Mouse (Mus musculus) liver, adult 2 months (tissue): ENCODE measurements at regions not wholly inside any gene's neighbourhood (a gene's known extent, or its start where the extent isn't known, plus 50 kb on each side); places are given as distances from the start of the nearest gene placed in this dataset.

Experiments
- DNase-seq: peaks from one replicate; pipeline ENCODE4 v3.0.0-alpha.2; 2011; ENCODE audit warnings: low read depth, low spot score; ENCODE audit errors: extremely low read depth
- H3K27ac ChIP-seq: fragments of 200-500 bp; replicated peaks from 2 replicates; pipeline ENCODE4 v1.5.1; 2012; ENCODE audit warnings: low read depth, mild to moderate bottlenecking, control low read depth, inconsistent platforms, low read length; ENCODE audit not compliant: insufficient read depth
- H3K27me3 ChIP-seq: fragments of 200-500 bp; 2 replicates; pipeline ENCODE4 v1.6.1; 2012; ENCODE audit warnings: mild to moderate bottlenecking, moderate library complexity, low read length, inconsistent platforms; ENCODE audit not compliant: control insufficient read depth, insufficient read depth
- H3K36me3 ChIP-seq: fragments of 200-500 bp; 2 replicates; pipeline ENCODE4 v1.6.1; 2012; ENCODE audit warnings: low read length, inconsistent platforms; ENCODE audit not compliant: control insufficient read depth, insufficient read depth
- H3K4me1 ChIP-seq: fragments of 200-500 bp; 2 replicates; pipeline ENCODE4 v1.6.1; 2011; ENCODE audit warnings: low read length; ENCODE audit not compliant: control insufficient read depth, insufficient read depth
- H3K4me3 ChIP-seq: fragments of 200-500 bp; 2 replicates; pipeline ENCODE4 v1.5.1; 2011; ENCODE audit warnings: low read depth, mild to moderate bottlenecking, control low read depth, low read length, moderate library complexity; ENCODE audit not compliant: insufficient read depth
- H3K79me2 ChIP-seq: fragments of 200-500 bp; 2 replicates; pipeline ENCODE4 v1.6.1; 2012; ENCODE audit warnings: inconsistent platforms, mild to moderate bottlenecking, low read length, moderate library complexity; ENCODE audit not compliant: control insufficient read depth, insufficient read depth
- H3K9ac ChIP-seq: fragments of 200-500 bp; 2 replicates; pipeline ENCODE4 v1.6.1; 2012; ENCODE audit warnings: low read depth, mild to moderate bottlenecking, control low read depth, inconsistent platforms, low read length
- CTCF ChIP-seq: fragments of 200-500 bp; IDR thresholded peaks from 2 replicates; pipeline ENCODE4 v1.5.1; 2011; ENCODE audit warnings: low read depth, low read length, control low read depth
- POLR2A ChIP-seq: fragments of 200-500 bp; IDR thresholded peaks from 2 replicates; pipeline ENCODE4 v1.6.1; 2011; ENCODE audit warnings: low read length, control low read depth; ENCODE audit not compliant: insufficient read depth; ENCODE audit errors: extremely low read depth
- WGBS: fragments of 180-500 bp; shearing (Covaris S2); methylation state at CpG from one replicate; pipeline ENCODE4 v1.1.7; 2018; 5-methylcytosine and 5-hydroxymethylcytosine counted together

DNA sequence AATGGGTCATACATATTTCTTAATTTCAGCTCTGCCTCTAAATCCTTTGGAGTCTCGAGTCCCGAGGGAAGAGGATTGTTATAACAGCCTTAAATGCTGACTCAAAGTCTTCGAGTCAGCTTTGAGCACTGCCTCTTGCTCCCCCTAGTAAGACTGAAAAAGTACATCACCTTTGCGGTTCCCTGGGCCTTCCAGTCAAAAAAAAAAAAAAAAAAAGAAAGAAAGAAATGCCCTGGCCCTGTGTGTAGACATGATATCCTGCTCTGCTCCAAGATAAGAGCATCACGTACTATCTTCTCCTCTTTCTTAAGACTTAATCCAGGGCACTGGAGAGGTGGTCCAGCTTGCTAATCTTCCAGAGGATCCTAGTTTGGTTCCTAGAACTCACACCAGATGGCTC is 145.7 kb upstream of the Jarid2 start:
- 86% methylated on average over 5 of the region's 5 CpGs for WGBS
- TF ChIP-seq POLR2A (no peak), CTCF (no peak)
- Histone ChIP-seq H3K27me3 (no peaks in the 10 kb centered on the region), H3K9ac (no peak overlapping the region), H3K4me1 (no peaks in the 10 kb centered on the region), H3K4me3 (no peak overlapping the region), H3K79me2 (no peaks in the 10 kb centered on the region), H3K27ac (no peak overlapping the region), H3K36me3 (no peaks in the 10 kb centered on the region)
- DNase-seq, result no peak

DNA sequence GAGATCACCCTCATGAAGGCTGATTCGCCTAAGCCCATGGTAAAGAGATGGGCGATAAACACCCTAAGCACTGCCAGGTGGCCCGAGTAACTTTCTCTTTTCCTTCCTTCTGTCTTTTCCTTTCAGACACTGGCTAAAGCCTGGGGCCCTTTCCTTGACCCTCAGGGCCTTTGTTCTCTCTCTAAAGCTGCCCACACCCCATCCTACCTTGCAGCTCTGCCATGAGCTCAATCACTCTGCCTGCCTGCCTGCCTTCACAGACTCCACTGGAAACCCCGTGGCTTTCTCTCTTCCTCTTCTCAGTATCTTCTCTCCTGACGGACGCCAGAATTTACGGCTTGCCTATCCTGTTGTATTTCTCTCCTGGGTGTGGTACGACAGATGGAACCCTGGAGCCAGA is 145.1 kb upstream of the Jarid2 start:
- DNase-seq, result no peak
- TF ChIP-seq CTCF, result no peak
- TF ChIP-seq POLR2A, result no peak
- Histone ChIP-seq H3K36me3 (no peaks in the 10 kb centered on the region), H3K4me1 (no peaks in the 10 kb centered on the region), H3K4me3 (no peak overlapping the region), H3K27ac (no peak overlapping the region), H3K27me3 (no peaks in the 10 kb centered on the region), H3K79me2 (no peaks in the 10 kb centered on the region), H3K9ac (no peak overlapping the region)
- WGBS, result 69% methylated on average over 8 of the region's 8 CpGs

DNA sequence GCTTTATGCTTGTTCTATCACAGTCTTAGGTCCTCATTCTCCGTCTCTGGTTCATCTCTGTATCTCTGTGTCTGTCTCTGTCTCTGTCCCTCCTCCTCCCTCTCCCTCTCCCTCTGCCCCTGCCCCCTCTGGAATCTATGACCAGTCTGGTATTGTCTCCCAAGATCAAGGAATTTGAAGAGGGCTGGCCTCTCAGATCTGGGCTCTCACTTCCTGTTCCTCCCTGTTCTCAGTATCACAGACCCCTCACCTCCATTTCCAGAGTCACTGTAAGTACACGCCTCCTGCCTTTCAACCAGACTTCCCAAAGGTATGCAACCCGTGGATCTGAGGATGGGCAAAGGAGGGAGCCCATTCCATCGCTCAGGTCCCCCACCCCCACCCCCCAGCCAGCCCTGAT is 144.7 kb upstream of the Jarid2 start:
- Histone ChIP-seq H3K4me1 (no peaks in the 10 kb centered on the region), H3K4me3 (no peak overlapping the region), H3K79me2 (no peaks in the 10 kb centered on the region), H3K36me3 (no peaks in the 10 kb centered on the region), H3K9ac (no peak overlapping the region), H3K27ac (no peak overlapping the region), H3K27me3 (no peaks in the 10 kb centered on the region)
- DNase-seq, result no peak
- TF ChIP-seq CTCF, result no peak
- no peak for TF ChIP-seq POLR2A
- WGBS, result 65% methylated on average over 4 of the region's 4 CpGs

- Histone ChIP-seq H3K4me1 (no peaks in the 10 kb centered on the region), H3K4me3 (no peak overlapping the region), H3K27ac (no peak overlapping the region), H3K27me3 (no peaks in the 10 kb centered on the region), H3K9ac (no peak overlapping the region), H3K36me3 (no peaks in the 10 kb centered on the region), H3K79me2 (no peaks in the 10 kb centered on the region)
- TF ChIP-seq POLR2A (no peak), CTCF (no peak)
- 75% methylated on average over 4 of the region's 4 CpGs for WGBS
- DNase-seq, result no peak
These were observed 141.4 kb upstream of the Jarid2 start for GRCm38 (mm10) chr13:44587846-44588245.

GRCm38 (mm10) chr13:44594645-44595044 is 134.6 kb upstream of the Jarid2 start:
- Histone ChIP-seq H3K4me3 (no peak overlapping the region), H3K36me3 (no peaks in the 10 kb centered on the region), H3K4me1 (no peaks in the 10 kb centered on the region), H3K27me3 (no peaks in the 10 kb centered on the region), H3K79me2 (no peaks in the 10 kb centered on the region), H3K9ac (no peak overlapping the region), H3K27ac (no peak overlapping the region)
- 98% methylated on average over 5 of the region's 5 CpGs for WGBS
- TF ChIP-seq POLR2A, result no peak
- TF ChIP-seq CTCF, result no peak
- no peak for DNase-seq

DNA sequence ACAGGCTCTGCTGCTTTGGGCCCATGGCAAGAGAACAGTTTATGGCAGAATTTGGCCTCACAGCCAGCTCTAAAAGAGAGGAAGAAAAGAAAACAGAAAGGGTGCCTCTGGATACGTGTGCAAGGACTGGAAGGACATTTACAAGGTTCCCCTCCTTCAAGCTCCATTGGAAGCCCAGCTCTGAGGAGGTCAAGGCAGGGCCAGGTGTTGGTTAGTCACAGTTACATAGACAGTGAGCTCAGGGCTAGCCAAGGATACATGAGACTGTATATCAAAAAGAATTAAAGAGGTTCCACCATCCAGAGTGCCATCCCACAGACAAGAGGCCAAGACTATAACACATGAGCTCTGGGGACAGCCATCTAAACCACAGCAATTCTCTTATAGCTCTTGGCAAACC is 131.6 kb upstream of the Jarid2 start:
- Histone ChIP-seq H3K27ac (no peak overlapping the region), H3K79me2 (no peaks in the 10 kb centered on the region), H3K27me3 (no peaks in the 10 kb centered on the region), H3K4me3 (no peak overlapping the region), H3K36me3 (no peaks in the 10 kb centered on the region), H3K4me1 (no peaks in the 10 kb centered on the region), H3K9ac (no peak overlapping the region)
- DNase-seq, result no peak
- TF ChIP-seq POLR2A (no peak), CTCF (no peak)
- WGBS, result 83% methylated on average over 1 of the region's 1 CpGs

DNA sequence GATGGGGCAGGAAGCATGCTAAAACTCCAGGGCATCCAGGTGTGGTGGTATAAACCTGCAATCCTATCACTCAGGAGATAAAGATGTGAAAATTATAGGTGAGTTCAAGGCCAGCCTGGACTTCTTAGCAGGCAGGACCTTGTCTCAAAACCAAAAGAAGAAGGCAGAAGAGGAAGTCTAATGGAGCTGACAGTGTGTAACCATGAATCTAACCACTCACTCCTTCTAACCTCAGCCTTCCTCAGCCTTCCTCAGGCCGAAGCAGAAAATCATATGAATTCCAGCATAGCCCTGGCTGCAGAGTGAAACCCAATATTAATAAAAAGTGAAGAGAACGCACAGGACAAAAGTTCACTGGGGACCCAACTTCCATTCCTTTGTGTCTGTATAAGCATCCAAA is 128.2 kb upstream of the Jarid2 start:
- TF ChIP-seq POLR2A, result no peak
- no peak for TF ChIP-seq CTCF
- DNase-seq, result no peak
- no peaks in the 10 kb centered on the region for H3K27me3 ChIP-seq
- H3K4me3 ChIP-seq, result no peak overlapping the region
- H3K4me1 ChIP-seq, result no peaks in the 10 kb centered on the region
- no peak overlapping the region for H3K27ac ChIP-seq
- H3K9ac ChIP-seq, result no peak overlapping the region
- H3K79me2 ChIP-seq, result no peaks in the 10 kb centered on the region
- 94% methylated on average over 2 of the region's 2 CpGs for WGBS
- no peaks in the 10 kb centered on the region for H3K36me3 ChIP-seq
